Mouse (Mus musculus) brain, adult 2 months (tissue): ENCODE measurements at regions not wholly inside any gene's neighbourhood (a gene's known extent, or its start where the extent isn't known, plus 50 kb on each side); places are given as distances from the start of the nearest gene placed in this dataset.

Experiments
- DNase-seq: peaks from one replicate; pipeline ENCODE4 v3.0.0; 2011; ENCODE audit warnings: low read depth, low spot score

DNA sequence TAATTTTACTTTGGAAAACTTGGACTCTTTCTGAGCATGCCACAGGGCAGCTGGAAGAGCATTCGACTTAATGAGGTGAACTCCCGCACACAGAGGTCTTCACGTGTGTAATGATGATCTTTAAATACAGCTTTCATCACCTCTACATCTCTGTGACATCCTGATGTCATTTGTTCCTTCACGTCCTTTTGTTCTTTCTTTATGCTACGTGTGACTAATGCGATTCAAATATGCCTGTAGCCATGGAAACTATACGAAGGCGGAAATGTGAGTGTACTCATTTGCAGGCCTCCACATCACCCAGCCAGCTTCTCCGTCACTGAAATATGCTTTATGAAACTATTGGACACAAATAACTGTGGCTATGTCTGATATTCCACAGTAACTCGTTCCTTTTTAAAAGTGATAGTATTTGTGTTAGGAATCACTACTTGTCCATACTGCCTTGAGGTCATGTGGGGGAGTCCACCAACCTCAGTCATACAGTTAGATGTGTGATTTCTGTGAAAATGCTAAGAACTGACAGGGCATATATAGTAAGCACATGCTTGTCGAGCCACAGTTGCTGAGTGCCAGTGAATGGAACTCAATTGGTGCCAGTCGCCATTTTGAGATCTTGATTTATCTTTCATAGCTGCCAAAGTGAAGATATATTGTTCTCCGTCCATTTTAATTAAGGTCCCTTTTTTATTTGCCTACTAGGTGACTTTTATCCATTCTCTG is 145.9 kb downstream of the Plk2 start:
- peak; percentile 90 for DNase-seq

GRCm38 (mm10) chr13:110541288-110542148 is 146.7 kb downstream of the Plk2 start:
- peak; percentile 75 for DNase-seq

DNA sequence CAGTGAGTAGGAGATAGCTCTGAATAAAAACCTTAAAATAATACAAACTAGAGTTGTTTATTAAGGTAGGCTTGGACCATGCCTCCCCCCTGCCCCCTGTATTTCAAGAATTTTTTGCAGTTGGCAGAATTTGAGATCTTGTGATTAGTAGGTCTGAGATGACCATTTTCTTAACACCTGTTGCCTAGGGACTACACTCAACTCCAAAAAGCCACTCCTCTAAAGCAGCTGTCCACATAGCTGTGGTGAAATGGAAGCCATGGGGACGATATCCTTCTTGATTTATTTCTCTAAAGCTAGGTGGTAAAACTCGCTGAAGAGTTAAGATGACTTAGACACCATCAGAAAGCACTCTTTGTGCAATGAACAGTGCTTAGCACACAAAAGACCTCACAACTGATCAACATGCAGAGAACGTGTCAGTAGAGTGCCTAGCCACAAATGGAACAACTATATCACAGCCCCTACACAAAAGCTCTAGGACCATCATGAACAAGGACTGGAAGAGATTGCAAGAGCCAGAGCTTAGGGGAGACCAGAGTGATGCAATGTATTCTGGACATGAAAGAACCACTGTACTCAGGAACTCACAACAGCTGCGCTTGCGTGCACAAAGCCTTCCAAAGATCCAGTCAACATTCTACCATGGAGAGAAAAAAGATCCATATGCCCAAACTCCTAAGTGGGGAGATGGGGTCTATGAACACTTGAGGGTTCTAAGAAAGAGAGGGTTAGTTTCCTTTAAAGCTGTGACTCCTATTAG is 147.6 kb downstream of the Plk2 start:
- no peak for DNase-seq

DNA sequence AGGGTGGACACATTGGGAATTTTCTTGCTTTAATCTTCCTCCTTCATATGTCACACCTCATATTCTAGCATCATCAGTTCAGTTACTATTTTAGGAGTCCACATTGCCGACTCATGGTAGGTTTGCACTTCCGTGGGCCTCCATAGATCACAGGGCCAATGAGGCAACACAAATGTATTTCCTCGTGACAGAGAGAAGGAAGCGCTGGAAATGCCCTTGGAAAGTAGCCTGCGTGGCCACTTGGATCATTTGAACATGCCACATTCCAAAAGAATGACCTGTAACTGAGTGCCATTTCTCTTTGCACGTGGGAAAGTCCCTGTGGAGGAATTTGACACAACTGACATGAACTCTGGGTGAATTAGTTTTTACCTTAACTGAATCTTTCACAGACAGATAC is 150.6 kb downstream of the Plk2 start:
- DNase-seq = no peak

DNA sequence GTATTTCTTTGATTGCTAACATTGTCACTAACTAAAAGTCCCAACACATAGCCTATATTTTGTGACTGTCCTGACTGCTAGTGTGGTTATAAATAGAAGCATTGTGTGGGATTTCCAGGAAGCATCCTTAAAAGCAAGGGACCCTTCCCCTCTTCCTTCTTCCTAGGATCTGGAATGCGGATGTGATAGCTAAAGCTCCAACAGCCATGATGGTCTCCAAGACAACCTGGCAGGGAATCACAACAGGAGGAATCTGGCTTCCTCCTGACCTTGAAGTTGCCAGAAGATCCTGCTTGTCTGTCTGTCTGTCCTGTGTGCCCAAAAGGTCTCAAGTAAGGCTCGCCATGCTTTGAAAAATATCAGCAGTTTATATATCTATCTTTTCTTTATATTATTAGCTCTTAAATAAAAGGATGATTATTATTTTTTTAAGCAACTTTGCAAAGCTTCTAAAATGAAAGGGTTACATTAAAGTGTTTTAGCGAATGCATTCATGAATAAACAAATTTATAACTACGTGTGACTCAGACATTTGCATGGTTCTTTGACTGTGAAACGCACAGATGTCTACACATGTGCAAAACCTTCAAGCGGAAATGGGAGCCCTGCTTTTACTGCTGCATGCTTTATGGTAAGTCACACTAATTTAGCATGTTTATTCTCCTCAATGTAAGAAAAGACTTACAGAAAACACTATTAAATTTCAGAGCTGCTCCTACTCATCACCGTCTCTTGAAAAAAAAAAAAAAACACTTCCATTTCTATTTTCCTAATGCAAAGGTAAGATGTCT is 160.9 kb downstream of the Plk2 start:
- peak; percentile 20 for DNase-seq

GRCm38 (mm10) chr13:110556355-110557095 is 161.7 kb downstream of the Plk2 start:
- DNase-seq = peak; percentile 77

- DNase-seq = peak; percentile 88
These were observed 163.3 kb downstream of the Plk2 start for GRCm38 (mm10) chr13:110557930-110558727.

- DNase-seq = peak; percentile 85
These were observed 165.7 kb downstream of the Plk2 start for GRCm38 (mm10) chr13:110560566-110560965.

GRCm38 (mm10) chr13:110562499-110562898 is 167.7 kb downstream of the Plk2 start:
- DNase-seq = no peak

DNA sequence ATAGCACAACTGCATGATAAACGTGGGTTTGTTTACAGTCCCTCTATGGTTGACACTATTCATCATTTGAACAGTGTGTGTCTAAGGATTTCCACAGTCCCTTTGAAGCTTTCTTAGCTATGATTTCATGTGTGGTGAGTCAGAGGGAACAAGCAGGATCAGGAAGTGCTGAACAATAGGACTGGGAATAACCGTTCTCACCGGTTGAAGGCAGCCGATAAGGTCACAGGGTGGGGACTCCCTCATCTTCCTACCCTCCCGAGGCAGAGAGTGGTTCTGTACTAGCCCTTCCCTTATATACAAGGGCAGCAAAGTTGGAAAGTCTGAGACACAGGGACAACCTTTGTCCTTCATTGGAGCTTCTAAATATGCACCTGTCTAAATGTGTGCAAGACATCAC is 168.1 kb downstream of the Plk2 start:
- peak; percentile 15 for DNase-seq

- DNase-seq = no peak
These were observed 169.1 kb downstream of the Plk2 start for GRCm38 (mm10) chr13:110563967-110564366.

DNA sequence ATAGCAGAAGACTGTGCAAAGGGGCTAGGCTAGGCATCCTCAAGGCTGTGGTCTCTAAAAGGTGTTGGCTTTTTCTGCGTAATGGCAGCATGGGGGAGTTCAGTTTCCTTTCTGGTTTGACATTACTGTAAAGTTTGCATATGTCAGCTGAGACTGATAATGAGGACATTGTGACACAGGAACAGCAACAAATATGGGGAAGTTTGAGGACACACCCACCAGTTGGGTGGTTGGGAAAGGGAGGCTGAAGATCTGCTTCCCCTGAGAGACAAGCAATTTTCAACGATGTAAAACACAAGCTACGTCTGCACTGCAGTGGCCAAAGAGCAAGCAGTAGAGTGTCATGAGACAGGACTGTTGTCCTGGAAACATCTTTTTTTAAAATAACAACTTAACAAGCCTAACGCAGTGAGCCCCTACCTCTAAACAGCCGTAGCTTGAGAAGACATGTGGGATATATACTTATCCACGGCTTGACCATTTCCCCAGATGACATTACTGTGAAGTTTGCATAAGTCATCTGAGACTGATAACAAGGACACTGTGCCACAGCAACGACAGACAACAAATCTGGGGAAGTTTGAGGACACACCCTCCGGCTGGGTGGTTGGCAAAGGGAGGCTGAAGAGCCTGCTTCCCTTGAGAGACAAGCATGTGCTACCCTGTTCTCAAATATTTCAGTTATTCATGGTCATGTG is 173.8 kb downstream of the Plk2 start:
- DNase-seq = no peak

DNA sequence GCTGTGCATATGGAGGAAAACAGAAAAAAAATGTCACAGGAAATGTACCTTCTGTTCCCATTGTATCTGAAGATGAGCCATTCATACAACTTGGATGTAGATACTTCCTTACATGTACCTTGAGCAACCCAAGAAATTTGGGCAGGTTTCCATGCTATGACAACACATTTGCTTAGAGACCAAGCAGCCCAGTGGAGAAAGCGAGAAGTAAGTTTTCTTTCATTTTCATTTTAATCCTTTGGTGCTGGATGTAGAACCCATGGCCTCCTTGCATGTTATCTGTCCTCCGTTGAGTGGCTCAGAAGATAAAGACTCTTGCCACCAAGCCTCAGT is 174.3 kb downstream of the Plk2 start:
- no peak for DNase-seq

GRCm38 (mm10) chr13:110570386-110570785 is 175.5 kb downstream of the Plk2 start:
- DNase-seq = no peak

DNA sequence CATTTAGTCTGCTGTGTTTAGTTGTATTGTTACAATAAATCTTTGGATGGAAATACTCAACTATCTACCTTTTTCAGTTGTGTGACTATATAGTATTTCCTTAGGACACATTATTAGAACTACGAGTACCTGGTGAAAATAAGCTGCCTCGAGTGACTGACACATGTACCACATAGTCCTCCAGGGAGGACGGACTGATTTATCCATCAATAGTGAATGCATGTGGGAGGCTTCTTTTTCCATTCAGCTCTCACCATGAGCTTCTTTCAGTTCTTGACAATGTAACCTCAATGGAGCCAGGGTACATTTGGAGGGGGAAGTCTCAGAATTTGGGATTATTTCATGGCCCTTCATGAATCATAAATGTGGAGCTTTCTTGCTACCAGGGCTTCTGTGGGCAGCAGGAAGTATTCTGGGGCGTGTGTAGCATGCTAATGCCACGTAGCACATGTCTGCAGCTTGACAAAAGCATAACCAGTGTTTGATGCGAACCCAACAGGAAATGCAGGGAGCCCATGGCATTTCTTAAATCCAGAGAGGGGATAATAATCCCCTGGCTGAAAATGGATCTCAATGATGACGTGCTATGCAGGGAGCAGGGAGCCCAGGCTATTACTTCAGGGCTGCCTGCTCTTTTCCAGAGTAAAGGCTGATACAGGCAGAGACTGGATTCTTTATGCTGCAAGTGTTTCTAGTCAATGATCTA is 178.7 kb downstream of the Plk2 start:
- no peak for DNase-seq

- DNase-seq = peak; percentile 19
These were observed 180.1 kb downstream of the Plk2 start for GRCm38 (mm10) chr13:110574764-110575471.

- DNase-seq = no peak
These were observed 183.3 kb downstream of the Plk2 start for GRCm38 (mm10) chr13:110578159-110578558.

GRCm38 (mm10) chr13:110580166-110580565 is 185.3 kb downstream of the Plk2 start:
- DNase-seq = no peak
